Mouse (Mus musculus) stomach, postnatal 0 days (tissue): ENCODE results near the gene Klc4.

ENCODE experiments used
- CTCF ChIP-seq: IDR thresholded peaks from 2 replicates; pipeline ENCODE4 v1.5.1; 2016; ENCODE audit warnings: antibody characterized with exemption, low read depth, mild to moderate bottlenecking, moderate library complexity
- EP300 ChIP-seq: optimal IDR thresholded peaks from 2 replicates; pipeline ENCODE3; 2016; ENCODE audit warnings: antibody characterized with exemption

- no peak for TF ChIP-seq CTCF
- no peak for TF ChIP-seq EP300
Measured at GRCm38 (mm10) chr17:46612820-46613219, 33.0 kb downstream of the Klc4 start.
